Mouse (Mus musculus) midbrain, embryonic 10.5 days (tissue): ENCODE data around the gene Xndc1. TPM values are rescaled to one million over a fixed set of nuclear protein-coding genes. Genes with fewer than 3 reads are reported as not detected.
"Not testable (repeated sequence)": the region's sequence is repeated elsewhere in the genome, so short reads cannot be mapped to it uniquely, and the experiment has no call there.

Source experiments
- DNase-seq: peaks from one replicate; pipeline ENCODE4 v3.0.0-alpha.2; 2017; ENCODE audit warnings: low spot score
- H3K27ac ChIP-seq: fragments of 300-500 bp; sonication (generic); replicated peaks from 2 replicates; pipeline ENCODE4 v1.5.1; 2016; ENCODE audit warnings: mild to moderate bottlenecking
- H3K27me3 ChIP-seq: fragments of 300-500 bp; sonication (generic); 2 replicates; pipeline ENCODE4 v1.6.1; 2016; ENCODE audit warnings: low read depth, mild to moderate bottlenecking; ENCODE audit not compliant: poor library complexity, severe bottlenecking
- H3K36me3 ChIP-seq: fragments of 300-500 bp; sonication (generic); 2 replicates; pipeline ENCODE4 v1.6.1; 2016; ENCODE audit warnings: mild to moderate bottlenecking, moderate library complexity
- H3K4me1 ChIP-seq: fragments of 300-500 bp; sonication (generic); 2 replicates; pipeline ENCODE4 v1.6.1; 2016
- H3K4me3 ChIP-seq: fragments of 300-500 bp; sonication (generic); 2 replicates; pipeline ENCODE4 v1.5.1; 2016; ENCODE audit warnings: mild to moderate bottlenecking, moderate library complexity
- H3K9me3 ChIP-seq: fragments of 300-500 bp; sonication (generic); replicated peaks from 2 replicates; pipeline ENCODE4 v1.6.1; 2016; ENCODE audit warnings: mild to moderate bottlenecking
- WGBS: fragments of 180-500 bp; shearing (Covaris S2); methylation state at CpG from one replicate; pipeline ENCODE4 v1.1.7; 2016; 5-methylcytosine and 5-hydroxymethylcytosine counted together
- polyA plus RNA-seq: library from polyadenylated mRNA; unstranded; fragments of >200 nt; fragmentation: Nextera tagmentation; extraction: Ambion mirVana; gene quantifications from 2 replicates; pipeline ENCODE4 v1.2.1, GENCODE M21; 2016

Xndc1 gene
- 44.2 and 45.3 TPM in 2 replicates for polyA plus RNA-seq

GRCm38 (mm10) chr7:102065046-102065891, at the start of gene Xndc1, which contains the start of the genes Rnf121 and Xntrpc:
Xndc1 (plus strand) TSS chr7:102065511.
Rnf121 (minus strand) TSS chr7:102065469.
Xntrpc (plus strand) TSS chr7:102065713.
- under 1% methylated on average over 56 of the region's 56 CpGs for WGBS
- Histone ChIP-seq H3K4me3 (peak within 1 kb of the TSS; percentile 84), H3K27me3 (no peaks in the 10 kb centered on the region), H3K9me3 (no peaks in the 10 kb centered on the region), H3K4me1 (peaks cover 23% of the 10 kb centered on the region), H3K27ac (peak within 1 kb of the TSS; percentile 93), H3K36me3 (peaks cover 46% of the 10 kb centered on the region)
- DNase-seq = peak; percentile 94

DNA sequence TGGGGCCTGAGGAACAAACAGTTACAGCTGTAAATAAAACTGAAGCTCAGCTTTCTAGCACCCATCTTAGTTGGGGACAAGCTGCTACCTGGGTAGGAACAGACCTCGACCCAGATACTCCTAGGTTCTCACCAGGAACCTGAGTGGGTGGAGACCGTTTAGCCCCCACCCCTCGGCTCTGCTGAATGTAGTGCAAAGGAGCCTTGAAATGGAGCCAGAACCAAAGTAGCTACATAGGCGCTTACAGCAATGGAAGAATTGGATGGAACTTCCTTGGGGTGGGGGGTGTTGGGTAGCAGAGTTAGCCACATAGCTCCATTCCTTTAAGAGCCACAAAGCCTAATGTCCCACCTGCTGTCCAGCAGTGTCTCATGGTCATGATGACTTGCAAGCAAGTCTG, 48.4 kb upstream of the Xndc1 start:
- Histone ChIP-seq H3K36me3 (peaks cover 99% of the 10 kb centered on the region), H3K4me1 (no peaks in the 10 kb centered on the region), H3K27me3 (no peaks in the 10 kb centered on the region), H3K4me3 (no peak overlapping the region), H3K27ac (no peak overlapping the region), H3K9me3 (no peaks in the 10 kb centered on the region)
- 84% methylated on average over 4 of the region's 4 CpGs for WGBS
- no peak for DNase-seq

- DNase-seq = no peak
- Histone ChIP-seq H3K27me3 (no peaks in the 10 kb centered on the region), H3K27ac (no peak overlapping the region), H3K36me3 (peaks cover 99% of the 10 kb centered on the region), H3K4me3 (no peak overlapping the region), H3K4me1 (no peaks in the 10 kb centered on the region), H3K9me3 (no peaks in the 10 kb centered on the region)
- WGBS = 92% methylated on average over 5 of the region's 5 CpGs
These were observed 47.9 kb upstream of the Xndc1 start for GRCm38 (mm10) chr7:102017452-102017851.

GRCm38 (mm10) chr7:102018034-102018433, 47.3 kb upstream of the Xndc1 start:
- DNase-seq = no peak
- Histone ChIP-seq H3K9me3 (no peaks in the 10 kb centered on the region), H3K27me3 (no peaks in the 10 kb centered on the region), H3K4me1 (no peaks in the 10 kb centered on the region), H3K4me3 (no peak overlapping the region), H3K27ac (no peak overlapping the region), H3K36me3 (peaks cover 99% of the 10 kb centered on the region)
- WGBS = 84% methylated on average over 7 of the region's 7 CpGs

GRCm38 (mm10) chr7:102018590-102018989, 46.7 kb upstream of the Xndc1 start, which contains the start of gene Il18bp:
Il18bp (minus strand) TSS chr7:102018690.
- no peak for DNase-seq
- H3K4me1 ChIP-seq = no peaks in the 10 kb centered on the region
- peaks cover 99% of the 10 kb centered on the region for H3K36me3 ChIP-seq
- no peak within 1 kb of the TSS for H3K4me3 ChIP-seq
- H3K9me3 ChIP-seq = no peaks in the 10 kb centered on the region
- no peak within 1 kb of the TSS for H3K27ac ChIP-seq
- no peaks in the 10 kb centered on the region for H3K27me3 ChIP-seq
- WGBS = 92% methylated on average over 3 of the region's 3 CpGs

DNA sequence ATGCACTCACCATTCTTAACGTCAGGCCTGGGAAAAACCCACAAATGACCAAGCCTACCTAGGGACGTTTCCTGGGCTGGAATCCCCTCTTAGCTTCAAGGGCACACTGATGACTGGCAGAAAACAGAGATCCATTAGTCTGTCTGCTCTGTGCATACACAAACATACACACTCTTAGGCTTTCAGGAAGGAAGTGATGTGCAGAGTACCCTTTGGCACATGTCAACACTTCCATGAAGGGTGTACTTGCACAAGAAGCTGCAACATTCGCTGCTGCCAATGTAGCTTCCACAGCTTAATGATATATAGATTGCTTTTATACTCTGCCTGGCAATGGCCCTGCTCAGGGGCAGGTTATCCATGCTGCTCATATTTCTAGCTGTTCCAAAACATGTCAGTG, 45.9 kb upstream of the Xndc1 start:
- H3K27ac ChIP-seq = no peak overlapping the region
- DNase-seq = no peak
- H3K4me1 ChIP-seq = no peaks in the 10 kb centered on the region
- no peaks in the 10 kb centered on the region for H3K9me3 ChIP-seq
- H3K4me3 ChIP-seq = no peak overlapping the region
- 76% methylated on average over 3 of the region's 3 CpGs for WGBS
- peaks cover 99% of the 10 kb centered on the region for H3K36me3 ChIP-seq
- no peaks in the 10 kb centered on the region for H3K27me3 ChIP-seq

GRCm38 (mm10) chr7:102020934-102021333, 44.4 kb upstream of the Xndc1 start:
- H3K4me3 ChIP-seq, DNase-seq, H3K4me1 ChIP-seq, H3K27me3 ChIP-seq, H3K27ac ChIP-seq, H3K9me3 ChIP-seq: not testable (repeated sequence)
- peaks cover 98% of the 10 kb centered on the region for H3K36me3 ChIP-seq
- WGBS = 87% methylated on average over 2 of the region's 2 CpGs

- no peak overlapping the region for H3K27ac ChIP-seq
- no peak overlapping the region for H3K4me3 ChIP-seq
- no peaks in the 10 kb centered on the region for H3K4me1 ChIP-seq
- peaks cover 96% of the 10 kb centered on the region for H3K36me3 ChIP-seq
- WGBS = 95% methylated on average over 9 of the region's 9 CpGs
- DNase-seq = no peak
- no peaks in the 10 kb centered on the region for H3K9me3 ChIP-seq
- H3K27me3 ChIP-seq = no peaks in the 10 kb centered on the region
These were observed 41.5 kb upstream of the Xndc1 start for GRCm38 (mm10) chr7:102023821-102024220.

GRCm38 (mm10) chr7:102025187-102026119, 39.9 kb upstream of the Xndc1 start:
- peaks cover 93% of the 10 kb centered on the region for H3K36me3 ChIP-seq
- no peaks in the 10 kb centered on the region for H3K4me1 ChIP-seq
- DNase-seq = no peak
- H3K9me3 ChIP-seq = no peaks in the 10 kb centered on the region
- no peaks in the 10 kb centered on the region for H3K27me3 ChIP-seq
- no peak overlapping the region for H3K4me3 ChIP-seq
- no peak overlapping the region for H3K27ac ChIP-seq
- 93% methylated on average over 2 of the region's 2 CpGs for WGBS

DNA sequence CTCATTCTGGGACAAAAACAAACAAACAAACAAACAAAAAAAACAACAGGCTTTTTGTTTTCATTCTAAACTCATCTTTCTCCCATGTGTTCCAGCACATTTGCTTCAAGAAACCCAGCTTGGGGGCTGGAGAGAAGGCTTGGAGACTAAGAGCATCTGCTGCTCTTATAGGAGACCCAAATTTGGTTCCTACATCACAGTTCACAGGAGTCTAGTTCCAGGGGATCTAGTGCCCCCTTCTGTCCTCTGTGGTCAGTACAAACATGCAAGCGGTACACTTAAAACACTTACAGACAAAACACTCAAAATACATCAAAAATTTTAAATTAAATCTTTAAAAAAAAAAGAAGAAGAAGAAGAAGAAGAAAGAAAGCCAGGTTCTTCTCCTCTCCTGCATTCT, 30.4 kb upstream of the Xndc1 start:
- Histone ChIP-seq H3K4me1 (no peaks in the 10 kb centered on the region), H3K9me3 (no peaks in the 10 kb centered on the region), H3K4me3 (no peak overlapping the region), H3K27ac (no peak overlapping the region), H3K36me3 (peaks cover 99% of the 10 kb centered on the region), H3K27me3 (no peaks in the 10 kb centered on the region)
- 88% methylated on average over 1 of the region's 1 CpGs for WGBS
- no peak for DNase-seq

- no peak overlapping the region for H3K4me3 ChIP-seq
- no peaks in the 10 kb centered on the region for H3K27me3 ChIP-seq
- H3K36me3 ChIP-seq = peaks cover 99% of the 10 kb centered on the region
- DNase-seq = no peak
- no peaks in the 10 kb centered on the region for H3K4me1 ChIP-seq
- no peak overlapping the region for H3K27ac ChIP-seq
- WGBS = 90% methylated on average over 2 of the region's 2 CpGs
- no peaks in the 10 kb centered on the region for H3K9me3 ChIP-seq
These were observed 29.8 kb upstream of the Xndc1 start for GRCm38 (mm10) chr7:102035534-102035933.

- H3K27ac ChIP-seq = no peak overlapping the region
- no peak overlapping the region for H3K4me3 ChIP-seq
- no peak for DNase-seq
- H3K27me3 ChIP-seq = no peaks in the 10 kb centered on the region
- H3K9me3 ChIP-seq = no peaks in the 10 kb centered on the region
- H3K36me3 ChIP-seq = peaks cover 98% of the 10 kb centered on the region
- WGBS = 96% methylated on average over 3 of the region's 3 CpGs
- no peaks in the 10 kb centered on the region for H3K4me1 ChIP-seq
These were observed 28.0 kb upstream of the Xndc1 start for GRCm38 (mm10) chr7:102037318-102037717.
